Mouse (Mus musculus) liver, adult 2 months (tissue): Measurements from ENCODE around the gene Gm10644.

ENCODE experiments used
- CTCF ChIP-seq: fragments of 200-500 bp; IDR thresholded peaks from 2 replicates; pipeline ENCODE4 v1.5.1; 2011; ENCODE audit warnings: low read depth, low read length, control low read depth
- POLR2A ChIP-seq: fragments of 200-500 bp; IDR thresholded peaks from 2 replicates; pipeline ENCODE4 v1.6.1; 2011; ENCODE audit warnings: low read length, control low read depth; ENCODE audit not compliant: insufficient read depth; ENCODE audit errors: extremely low read depth

DNA sequence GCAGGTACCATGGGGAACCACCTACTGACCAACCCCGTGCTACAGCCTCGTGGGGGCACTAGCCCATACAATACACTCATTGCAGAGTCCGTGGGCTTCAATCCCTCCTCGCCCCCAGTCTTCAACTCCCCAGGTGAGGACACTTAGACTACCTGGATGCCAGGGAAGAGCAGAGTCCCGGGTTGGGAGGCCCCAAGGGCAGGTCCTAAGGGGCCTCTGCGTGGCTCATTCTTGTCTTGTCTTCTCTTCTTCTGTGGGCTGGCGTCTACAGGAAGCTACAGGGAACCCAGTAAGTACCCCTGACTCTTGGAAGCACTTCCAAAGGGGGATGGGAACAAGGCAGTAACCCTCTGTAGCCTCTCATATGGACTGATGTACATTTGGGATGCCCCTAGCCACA, 17.4 kb downstream of the Gm10644 start:
- TF ChIP-seq POLR2A = no peak
- no peak for TF ChIP-seq CTCF
